Mouse (Mus musculus) stomach, postnatal 0 days (tissue): ENCODE data around the gene Sim1.

Experiments used
- CTCF ChIP-seq: IDR thresholded peaks from 2 replicates; pipeline ENCODE4 v1.5.1; 2016; ENCODE audit warnings: antibody characterized with exemption, low read depth, mild to moderate bottlenecking, moderate library complexity
- EP300 ChIP-seq: optimal IDR thresholded peaks from 2 replicates; pipeline ENCODE3; 2016; ENCODE audit warnings: antibody characterized with exemption

DNA sequence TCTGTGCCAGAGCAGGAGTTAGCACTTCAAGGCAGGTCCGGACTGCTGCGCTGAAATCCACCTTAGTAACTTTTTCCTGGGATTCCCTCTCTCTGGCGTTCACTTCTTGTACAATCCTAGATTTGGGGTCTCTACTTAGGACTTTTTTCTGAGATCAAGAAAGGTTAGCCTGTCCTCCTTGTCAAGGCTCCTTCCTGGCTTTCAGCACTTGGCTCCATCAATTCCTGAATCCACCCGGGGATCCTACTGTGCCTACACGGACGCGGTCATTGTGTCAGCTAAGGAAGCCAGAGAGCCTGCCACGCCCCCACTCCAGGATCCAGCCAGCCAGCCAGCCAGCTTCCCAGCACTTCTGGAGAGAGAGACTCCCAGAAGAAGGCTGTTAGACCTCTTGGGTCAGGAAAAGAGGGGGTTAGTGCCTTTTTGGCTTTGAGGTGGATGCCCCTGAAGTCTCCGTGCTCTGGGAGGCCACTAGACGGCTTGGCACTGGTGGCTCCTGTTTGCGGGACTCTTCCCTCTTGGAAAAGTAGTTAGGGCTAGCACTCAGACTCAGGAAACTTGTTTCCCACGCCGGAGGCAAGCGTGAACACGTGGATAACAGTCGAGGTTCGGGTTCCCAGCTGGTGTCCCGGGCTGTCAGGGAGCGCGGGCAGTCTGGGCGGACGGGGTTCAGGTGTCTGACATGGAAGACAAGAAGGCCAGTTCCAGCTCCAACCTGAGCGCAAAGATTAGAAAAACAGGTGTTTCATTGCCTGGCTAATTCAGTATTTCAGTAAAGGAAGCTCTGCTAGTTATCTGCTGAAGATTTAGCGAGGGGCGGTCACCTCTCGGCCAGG lies 2.5 kb upstream of the Sim1 start:
- no peak for TF ChIP-seq CTCF
- TF ChIP-seq EP300 = no peak
